Mouse (Mus musculus): ENCODE data around the gene Otop2.

GRCm38 (mm10) chr11:115290919-115291318 is 16.0 kb upstream of the Otop2 start:
- TF ChIP-seq CTCF (IDR thresholded peaks at IDR 0.05; ENCODE audit: borderline replicate concordance, insufficient read depth, low read length) (no peak), POLR2A (IDR thresholded peaks at IDR 0.05; ENCODE audit: low read depth, low read length) (no peak)
